Mouse (Mus musculus) embryo, embryonic 11.5 days (tissue): ENCODE data around the gene Aunip.
"Not testable (repeated sequence)": the region's sequence is repeated elsewhere in the genome, so short reads cannot be mapped to it uniquely, and the experiment has no call there.

Source experiments
- DNase-seq: peaks from one replicate; pipeline ENCODE4 v3.0.0-alpha.2; 2012; ENCODE audit warnings: low read depth, low spot score

Gene Aunip

GRCm38 (mm10) chr4:134485151-134485900, 25.5 kb upstream of the Aunip start:
- DNase-seq: no peak

- no peak for DNase-seq
Observed at GRCm38 (mm10) chr4:134488211-134488610, 22.6 kb upstream of the Aunip start.

GRCm38 (mm10) chr4:134489986-134490665, 20.7 kb upstream of the Aunip start:
- no peak for DNase-seq

- DNase-seq: no peak
Observed at GRCm38 (mm10) chr4:134491716-134492115, 19.1 kb upstream of the Aunip start.

GRCm38 (mm10) chr4:134494161-134494560, 16.6 kb upstream of the Aunip start:
- not testable (repeated sequence) for DNase-seq

GRCm38 (mm10) chr4:134494780-134495545, 15.8 kb upstream of the Aunip start:
- DNase-seq: no peak

GRCm38 (mm10) chr4:134495546-134495923, 15.3 kb upstream of the Aunip start:
- no peak for DNase-seq

- no peak for DNase-seq
Observed at GRCm38 (mm10) chr4:134496595-134497210, 14.1 kb upstream of the Aunip start, which contains the start of gene Paqr7. TSS of gene Paqr7 (plus strand) at chr4:134496697.

- no peak for DNase-seq
Observed at GRCm38 (mm10) chr4:134497223-134497622, 13.6 kb upstream of the Aunip start.

GRCm38 (mm10) chr4:134497986-134498731, 12.6 kb upstream of the Aunip start:
- no peak for DNase-seq

GRCm38 (mm10) chr4:134498983-134499382, 11.8 kb upstream of the Aunip start:
- DNase-seq: not testable (repeated sequence)

- no peak for DNase-seq
Observed at GRCm38 (mm10) chr4:134501095-134501494, 9.7 kb upstream of the Aunip start.

GRCm38 (mm10) chr4:134503686-134504357, 7.0 kb upstream of the Aunip start:
- no peak for DNase-seq

- DNase-seq: no peak
Observed at GRCm38 (mm10) chr4:134505303-134505789, 5.5 kb upstream of the Aunip start.

GRCm38 (mm10) chr4:134505966-134506594, 4.7 kb upstream of the Aunip start:
- no peak for DNase-seq

GRCm38 (mm10) chr4:134506713-134507112, 4.1 kb upstream of the Aunip start:
- DNase-seq: no peak

- DNase-seq: no peak
Observed at GRCm38 (mm10) chr4:134510396-134510795, 403 bp upstream of the Aunip start.

- no peak for DNase-seq
Observed at GRCm38 (mm10) chr4:134511730-134512129, 931 bp downstream of the Aunip start.

- no peak for DNase-seq
Observed at GRCm38 (mm10) chr4:134512798-134513197, 2.0 kb downstream of the Aunip start.
